Mouse (Mus musculus) heart, embryonic 16.5 days (tissue): ENCODE data around the gene Stxbp4. TPM values are rescaled to one million over a fixed set of nuclear protein-coding genes. Genes with fewer than 3 reads are reported as not detected.
A peak's percentile ranks its signal among the peaks of the same experiment; 100 is the strongest.

Experiments used
- ATAC-seq: fragments of 200-750 bp; cut with Nextera tagmentation; replicated peaks from 2 replicates; pipeline ENCODE4 v1.8.0; 2017; ENCODE audit warnings: moderate number of reproducible peaks; ENCODE audit not compliant: insufficient read depth, low FRiP score; ENCODE audit errors: extremely low read depth
- H3K27ac ChIP-seq: fragments of 300-500 bp; sonication (generic); 2 replicates; pipeline ENCODE4 v1.5.1; 2014; ENCODE audit warnings: mild to moderate bottlenecking, low read length, control low read depth, moderate library complexity
- H3K27me3 ChIP-seq: fragments of 300-500 bp; sonication (generic); 2 replicates; pipeline ENCODE4 v1.6.1; 2014; ENCODE audit warnings: low read length, mixed read lengths; ENCODE audit not compliant: control insufficient read depth, insufficient read depth
- H3K36me3 ChIP-seq: fragments of 300-500 bp; sonication (generic); 2 replicates; pipeline ENCODE4 v1.6.1; 2014; ENCODE audit not compliant: control insufficient read depth, insufficient read depth
- H3K4me1 ChIP-seq: fragments of 300-500 bp; sonication (generic); 2 replicates; pipeline ENCODE4 v1.6.1; 2014; ENCODE audit warnings: low read length, mixed read lengths; ENCODE audit not compliant: control insufficient read depth, insufficient read depth
- H3K4me2 ChIP-seq: fragments of 300-500 bp; sonication (generic); 2 replicates; pipeline ENCODE4 v1.6.1; 2014; ENCODE audit warnings: low read depth, mild to moderate bottlenecking, control low read depth, low read length
- H3K4me3 ChIP-seq: fragments of 300-500 bp; sonication (generic); 2 replicates; pipeline ENCODE4 v1.5.1; 2014; ENCODE audit warnings: mild to moderate bottlenecking, control low read depth, low read length
- H3K9ac ChIP-seq: fragments of 300-500 bp; sonication (generic); 2 replicates; pipeline ENCODE4 v1.6.1; 2014; ENCODE audit warnings: low read length, control low read depth
- H3K9me3 ChIP-seq: fragments of 300-500 bp; sonication (generic); replicated peaks from 2 replicates; pipeline ENCODE4 v1.6.1; 2016; ENCODE audit warnings: low read length; ENCODE audit not compliant: control insufficient read depth
- WGBS: fragments of 180-500 bp; shearing (Covaris S2); extraction: QIAGEN DNeasy Blood & Tissue Kit; methylation state at CpG from one replicate; pipeline ENCODE4 v1.1.7; 2014; 5-methylcytosine and 5-hydroxymethylcytosine counted together
- polyA plus RNA-seq: library from polyadenylated mRNA; unstranded; fragments of >200 nt; fragmentation: Nextera tagmentation; extraction: Ambion mirVana; gene quantifications from 2 replicates; pipeline ENCODE4 v1.2.1, GENCODE M21; 2015

Gene Stxbp4
- 11.6 and 12.1 TPM in 2 replicates for polyA plus RNA-seq

DNA sequence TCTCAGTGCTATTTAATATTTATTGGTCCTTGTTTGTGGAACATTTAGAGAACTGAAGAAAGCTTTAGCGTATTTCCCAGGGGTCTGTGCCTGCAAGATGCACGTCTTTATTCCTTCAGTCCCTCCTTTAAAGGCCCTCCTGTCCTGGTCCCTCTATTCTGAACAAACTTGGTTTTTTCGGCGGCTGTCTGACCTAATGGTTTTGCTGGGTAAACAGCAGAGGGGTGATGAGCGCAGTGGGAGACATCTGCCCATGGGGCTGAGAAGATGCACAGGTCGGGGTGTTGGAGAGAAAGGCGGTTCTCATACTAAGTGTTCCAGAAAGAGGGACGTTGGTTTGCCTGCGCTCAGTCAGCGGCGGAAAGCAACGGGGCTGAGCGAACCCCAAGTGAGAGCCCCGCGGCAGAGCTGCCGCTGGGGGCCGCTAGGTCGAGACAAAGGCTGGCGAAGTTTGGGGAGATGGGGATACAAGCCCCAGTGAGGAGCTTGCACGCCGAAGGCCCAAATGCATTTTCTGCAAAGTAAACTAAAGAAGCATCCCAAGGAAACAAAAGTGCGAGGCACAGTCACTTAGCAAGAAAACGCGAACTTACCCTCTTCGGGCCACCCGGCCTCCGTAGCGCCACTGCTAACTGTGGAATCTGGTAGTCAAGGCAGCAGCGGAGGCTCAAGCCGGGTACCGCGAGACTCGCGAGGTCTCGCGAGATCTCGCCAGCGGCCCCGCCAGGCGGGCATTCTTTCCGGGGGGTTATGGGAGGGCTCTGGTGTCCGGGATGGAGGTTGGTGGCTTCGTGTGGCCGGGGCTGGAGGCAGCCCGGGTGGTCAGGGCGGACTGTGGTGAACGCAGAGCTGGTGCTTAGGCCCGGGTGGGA is at the start of gene Stxbp4, which contains the start of gene Cox11:
Gene Stxbp4, minus strand, starts transcription at position 645 of the 872 bp plus-strand sequence.
Gene Cox11, plus strand, starts transcription at position 734 of the 872 bp plus-strand sequence.
- ATAC-seq, result peak; percentile 96
- H3K9me3 ChIP-seq, result no peaks in the 10 kb centered on the region
- H3K27me3 ChIP-seq, result no peaks in the 10 kb centered on the region
- H3K4me1 ChIP-seq, result peaks cover 14% of the 10 kb centered on the region
- peak within 1 kb of the TSS; percentile 98 for H3K9ac ChIP-seq
- peak within 1 kb of the TSS; percentile 83 for H3K4me2 ChIP-seq
- peak within 1 kb of the TSS; percentile 95 for H3K27ac ChIP-seq
- H3K4me3 ChIP-seq, result peak within 1 kb of the TSS; percentile 100
- peaks cover 2% of the 10 kb centered on the region; the same call in 1 of the 2 replicates for H3K36me3 ChIP-seq
- WGBS, result under 1% methylated on average over 47 of the region's 48 CpGs

DNA sequence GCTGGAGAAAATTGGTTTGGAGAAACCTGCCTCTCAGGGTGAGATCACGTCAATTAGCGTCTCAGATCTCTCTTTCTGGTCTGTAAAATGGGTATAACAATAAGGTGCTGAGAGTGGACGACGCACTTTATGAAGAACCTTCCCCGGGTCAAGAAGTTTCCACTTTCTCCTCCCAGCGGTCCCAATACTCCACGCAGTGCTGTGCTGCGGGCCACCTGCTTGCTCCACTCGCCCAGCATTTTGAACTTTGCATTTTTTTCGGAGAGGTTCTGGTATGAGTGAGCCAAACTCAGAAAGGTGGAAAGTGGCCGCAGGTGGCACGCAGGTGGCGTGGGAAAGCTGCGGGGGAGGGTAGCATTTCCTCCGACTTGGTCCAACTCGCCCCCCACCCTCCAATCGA is 49.2 kb upstream of the Stxbp4 start:
- no peaks in the 10 kb centered on the region for H3K9me3 ChIP-seq
- H3K4me2 ChIP-seq, result peak overlapping the region; percentile 97
- peak overlapping the region; percentile 78 for H3K9ac ChIP-seq
- peaks cover 9% of the 10 kb centered on the region; the same call in 1 of the 2 replicates for H3K36me3 ChIP-seq
- peak overlapping the region; percentile 72 for H3K4me3 ChIP-seq
- peak overlapping the region; percentile 20; the same call in 1 of the 2 replicates for H3K27ac ChIP-seq
- WGBS, result 2% methylated on average over 16 of the region's 17 CpGs
- H3K27me3 ChIP-seq, result no peaks in the 10 kb centered on the region
- peak; percentile 49; the same call in 1 of the 2 replicates for ATAC-seq
- peaks cover 10% of the 10 kb centered on the region for H3K4me1 ChIP-seq

DNA sequence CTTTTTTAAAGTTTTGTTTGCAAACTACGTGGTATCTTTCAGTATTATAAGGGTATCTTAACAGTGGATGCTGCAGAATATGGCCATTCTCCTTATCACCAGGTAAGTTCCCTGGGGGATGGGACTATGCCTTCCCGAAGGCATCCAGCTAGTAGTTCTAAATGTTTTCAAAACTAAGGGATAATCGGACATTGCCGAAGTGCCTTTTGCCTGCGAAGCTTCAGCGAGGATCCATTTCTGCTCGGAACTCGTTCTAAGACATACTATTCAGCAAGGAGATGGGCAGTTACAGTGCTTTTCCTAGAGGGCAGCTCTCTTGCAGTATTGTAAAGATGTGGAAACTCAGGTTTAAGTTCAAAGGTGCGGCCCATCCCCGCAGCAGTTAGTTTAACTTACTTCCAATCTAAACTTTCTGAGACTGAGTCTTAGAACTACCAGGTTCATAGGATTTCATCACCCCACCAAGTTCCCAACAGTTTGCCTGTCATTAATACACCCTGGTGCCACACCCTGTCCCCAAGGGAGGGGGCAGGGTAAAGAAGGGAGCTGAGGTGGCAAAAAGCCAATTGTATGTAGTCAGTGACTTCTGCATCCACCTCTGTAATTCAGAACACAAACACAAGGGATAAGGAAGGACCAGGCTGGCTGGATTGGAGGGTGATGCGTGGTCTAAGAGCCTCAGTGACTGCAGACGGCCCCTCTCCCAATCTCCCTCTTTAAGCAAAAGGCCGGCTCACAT is 48.6 kb upstream of the Stxbp4 start:
- Histone ChIP-seq H3K36me3 (peaks cover 9% of the 10 kb centered on the region; the same call in 1 of the 2 replicates), H3K4me1 (peaks cover 10% of the 10 kb centered on the region), H3K9ac (peak overlapping the region; percentile 78), H3K4me3 (peak overlapping the region; percentile 72), H3K27me3 (no peaks in the 10 kb centered on the region), H3K4me2 (peak overlapping the region; percentile 97), H3K27ac (no peak overlapping the region), H3K9me3 (no peaks in the 10 kb centered on the region)
- 72% methylated on average over 13 of the region's 13 CpGs for WGBS
- no peak for ATAC-seq

DNA sequence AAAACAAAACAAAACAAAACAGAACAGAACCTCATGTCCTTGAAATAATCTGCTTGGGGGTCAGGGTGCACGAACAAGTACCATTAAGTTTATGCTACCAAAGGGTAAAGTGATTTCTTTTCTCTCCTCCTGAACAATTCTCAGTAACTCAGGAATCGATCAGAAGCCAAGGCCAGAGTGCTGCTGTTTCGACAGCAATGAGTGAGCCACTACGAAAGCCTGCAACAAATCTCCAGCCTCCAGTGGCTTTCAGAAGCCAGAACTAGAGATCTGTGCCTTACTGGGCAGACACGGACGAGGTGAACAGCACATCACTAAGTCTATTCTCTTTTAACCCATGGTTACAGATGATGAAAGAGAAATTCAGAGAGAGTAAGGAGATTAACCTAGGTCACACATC is 47.3 kb upstream of the Stxbp4 start:
- Histone ChIP-seq H3K27me3 (no peaks in the 10 kb centered on the region), H3K27ac (no peak overlapping the region), H3K4me2 (no peak overlapping the region), H3K9me3 (no peaks in the 10 kb centered on the region), H3K9ac (no peak overlapping the region), H3K36me3 (peaks cover 11% of the 10 kb centered on the region; the same call in 1 of the 2 replicates), H3K4me1 (peaks cover 10% of the 10 kb centered on the region), H3K4me3 (no peak overlapping the region)
- ATAC-seq, result no peak
- 78% methylated on average over 6 of the region's 6 CpGs for WGBS

GRCm38 (mm10) chr11:90684765-90685164 is 46.9 kb upstream of the Stxbp4 start:
- ATAC-seq, result no peak
- Histone ChIP-seq H3K9me3 (no peaks in the 10 kb centered on the region), H3K36me3 (peaks cover 13% of the 10 kb centered on the region; the same call in 1 of the 2 replicates), H3K27ac (no peak overlapping the region), H3K4me2 (no peak overlapping the region), H3K4me3 (no peak overlapping the region), H3K9ac (no peak overlapping the region), H3K4me1 (peaks cover 10% of the 10 kb centered on the region), H3K27me3 (no peaks in the 10 kb centered on the region)
- WGBS, result 57% methylated on average over 6 of the region's 6 CpGs

DNA sequence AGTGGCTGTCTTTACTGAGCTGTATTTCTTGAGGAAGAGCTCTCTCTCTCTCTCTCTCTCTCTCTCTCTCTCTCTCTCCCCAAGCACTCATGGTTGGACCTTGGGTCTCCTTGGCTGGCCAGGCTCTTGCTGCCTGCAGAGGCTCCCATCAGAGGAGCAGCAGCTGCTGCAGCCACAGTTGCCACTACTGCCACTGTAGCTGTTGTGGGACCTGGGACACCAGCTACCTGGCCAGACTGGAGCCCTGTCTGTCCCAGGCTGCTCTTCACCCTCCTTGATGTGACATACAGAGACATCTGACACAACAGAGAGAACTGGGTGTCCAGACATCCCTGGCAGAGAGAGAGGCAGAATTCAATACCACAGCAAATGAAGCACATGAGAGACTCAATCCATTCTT is 43.3 kb upstream of the Stxbp4 start:
- no peak overlapping the region for H3K4me3 ChIP-seq
- H3K4me2 ChIP-seq, result no peak overlapping the region
- H3K36me3 ChIP-seq, result peaks cover 13% of the 10 kb centered on the region; the same call in 1 of the 2 replicates
- no peaks in the 10 kb centered on the region for H3K9me3 ChIP-seq
- H3K4me1 ChIP-seq, result peaks cover 12% of the 10 kb centered on the region
- no peaks in the 10 kb centered on the region for H3K27me3 ChIP-seq
- H3K27ac ChIP-seq, result no peak overlapping the region
- ATAC-seq, result no peak
- no peak overlapping the region for H3K9ac ChIP-seq

GRCm38 (mm10) chr11:90678582-90678981 is 40.7 kb upstream of the Stxbp4 start:
- no peak overlapping the region for H3K4me3 ChIP-seq
- peaks cover 16% of the 10 kb centered on the region for H3K4me1 ChIP-seq
- peaks cover 14% of the 10 kb centered on the region for H3K36me3 ChIP-seq
- no peaks in the 10 kb centered on the region for H3K9me3 ChIP-seq
- no peak for ATAC-seq
- H3K4me2 ChIP-seq, result peak overlapping the region; percentile 10; the same call in 1 of the 2 replicates
- H3K9ac ChIP-seq, result no peak overlapping the region
- H3K27me3 ChIP-seq, result no peaks in the 10 kb centered on the region
- H3K27ac ChIP-seq, result peak overlapping the region; percentile 63
- 87% methylated on average over 5 of the region's 5 CpGs for WGBS

DNA sequence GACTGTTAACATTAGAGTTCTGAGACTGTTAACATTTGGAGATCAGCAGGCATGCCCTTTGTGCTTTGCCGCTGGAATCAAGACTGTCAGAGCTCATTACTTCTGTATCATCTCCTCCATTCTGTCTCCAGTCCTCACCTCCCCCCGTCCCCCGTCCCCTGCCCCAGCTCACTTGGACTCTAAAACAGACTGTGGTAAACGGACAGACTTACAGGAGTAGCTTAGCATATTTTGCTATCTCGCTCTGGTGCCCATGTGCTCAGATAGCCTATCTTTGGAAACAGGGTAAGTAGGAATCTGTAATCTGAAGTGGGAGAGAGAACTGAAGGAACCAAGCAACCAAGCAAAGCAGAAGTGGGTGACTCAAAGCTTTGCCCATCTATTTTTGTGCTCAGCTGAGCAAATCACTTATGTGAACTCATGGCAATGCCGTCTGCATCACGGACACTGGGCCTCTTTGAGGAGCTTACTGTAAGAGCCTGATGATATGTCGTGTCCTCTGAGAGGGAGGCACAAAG is 39.9 kb upstream of the Stxbp4 start:
- Histone ChIP-seq H3K4me1 (peaks cover 16% of the 10 kb centered on the region), H3K9ac (no peak overlapping the region), H3K36me3 (peaks cover 14% of the 10 kb centered on the region), H3K4me2 (peak overlapping the region; percentile 10; the same call in 1 of the 2 replicates), H3K9me3 (no peaks in the 10 kb centered on the region), H3K4me3 (no peak overlapping the region), H3K27me3 (no peaks in the 10 kb centered on the region), H3K27ac (peak overlapping the region; percentile 63)
- 44% methylated on average over 8 of the region's 8 CpGs for WGBS
- peak; percentile 87 for ATAC-seq
